Mouse (Mus musculus) ZHBTc4 (cell line): ENCODE measurements around the gene Peak1.
A peak's percentile ranks its signal among the peaks of the same experiment; 100 is the strongest.

ENCODE experiments used
- DNase-seq: peaks from one replicate; pipeline ENCODE4 v3.0.0-alpha.2; 2011; ENCODE audit warnings: low read depth, low spot score

The Peak1 gene

DNA sequence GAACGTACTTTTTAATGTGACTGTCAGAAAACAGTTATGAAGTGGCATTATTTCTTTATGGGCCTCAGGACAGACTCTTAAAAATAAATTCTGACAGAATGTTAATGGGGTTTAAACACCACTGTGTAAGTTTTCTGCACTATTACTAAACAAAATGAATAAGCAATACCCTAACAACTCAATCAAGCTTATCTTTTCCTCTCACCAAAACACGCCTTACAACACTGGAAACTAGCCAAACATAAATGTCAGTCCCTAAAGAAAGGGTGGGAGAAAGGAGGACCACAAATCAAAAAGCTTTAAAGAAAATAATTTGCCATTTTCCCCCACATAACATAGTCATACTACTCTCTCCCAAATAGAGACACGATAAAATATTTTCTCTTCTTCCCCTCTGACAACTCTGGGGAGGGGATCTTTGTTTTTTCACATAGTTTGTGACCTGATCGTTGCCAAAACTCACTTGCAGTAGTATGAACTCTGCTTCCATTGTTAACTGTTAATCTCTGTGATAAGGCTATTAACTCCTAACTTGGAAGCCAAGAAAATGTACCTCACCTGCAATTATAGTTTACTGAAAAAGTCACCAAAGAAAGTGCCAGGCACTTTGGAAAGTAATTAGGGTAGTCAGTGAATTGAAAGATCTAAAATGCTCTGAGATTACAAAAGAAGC lies 1.8 kb downstream of the Peak1 start:
- DNase-seq, result no peak

DNA sequence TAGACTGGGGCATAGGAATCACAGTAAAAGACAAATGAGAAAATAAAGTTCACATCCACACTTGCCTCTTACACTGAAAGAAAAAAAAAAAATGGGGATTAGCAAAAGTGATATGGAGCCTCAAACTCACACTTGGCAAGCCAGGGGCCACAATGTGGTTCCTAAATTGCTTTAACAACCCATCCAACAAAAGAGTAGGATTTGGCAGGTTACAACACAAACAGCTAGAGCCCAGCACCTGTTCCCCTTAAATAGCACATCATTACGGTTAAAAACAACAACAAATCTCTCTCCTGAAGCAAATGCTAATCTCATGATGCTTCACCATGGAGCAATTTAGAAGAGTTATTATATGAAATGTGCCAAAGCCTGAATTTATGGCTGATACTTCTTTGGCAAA lies 2.5 kb downstream of the Peak1 start:
- no peak for DNase-seq

DNA sequence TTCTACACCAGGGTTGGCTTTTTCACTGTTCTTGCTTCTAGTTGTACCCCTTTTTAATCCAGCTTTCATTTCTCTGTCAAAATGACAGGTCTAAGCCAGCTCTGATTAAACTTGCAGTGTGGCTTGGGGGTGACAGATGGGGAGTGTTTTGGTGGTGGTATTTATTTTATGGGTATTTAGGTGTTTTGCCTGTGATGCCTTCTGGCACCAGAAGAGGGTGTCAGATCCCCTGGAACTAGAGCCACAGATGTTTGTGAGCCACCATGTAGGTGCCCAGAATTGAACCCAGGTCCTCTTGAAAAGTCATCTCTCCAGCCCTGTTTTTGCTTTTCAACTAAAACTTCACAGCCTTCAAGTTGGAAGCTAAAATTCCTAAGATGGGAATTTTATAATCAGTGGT lies 3.5 kb downstream of the Peak1 start:
- peak; percentile 54 for DNase-seq

DNA sequence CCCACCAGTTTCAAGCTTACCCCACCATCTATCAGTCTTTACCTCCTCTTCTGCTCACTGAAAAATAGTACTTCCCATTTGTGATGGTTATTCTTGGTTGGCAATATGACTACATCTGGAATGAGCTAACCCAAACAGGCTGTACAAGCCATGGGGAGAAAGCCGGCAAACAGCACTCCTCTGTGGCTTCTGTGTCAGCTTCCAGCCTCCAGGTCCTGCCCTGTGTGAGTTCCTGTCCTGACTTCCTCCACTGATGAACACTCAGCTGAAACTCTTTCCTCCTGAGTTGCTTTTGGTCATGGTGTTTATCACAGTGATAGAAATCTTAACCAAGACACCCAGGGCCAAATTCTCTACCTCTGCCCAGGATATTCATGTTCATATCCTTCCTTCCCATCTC lies 5.2 kb downstream of the Peak1 start:
- no peak for DNase-seq

DNA sequence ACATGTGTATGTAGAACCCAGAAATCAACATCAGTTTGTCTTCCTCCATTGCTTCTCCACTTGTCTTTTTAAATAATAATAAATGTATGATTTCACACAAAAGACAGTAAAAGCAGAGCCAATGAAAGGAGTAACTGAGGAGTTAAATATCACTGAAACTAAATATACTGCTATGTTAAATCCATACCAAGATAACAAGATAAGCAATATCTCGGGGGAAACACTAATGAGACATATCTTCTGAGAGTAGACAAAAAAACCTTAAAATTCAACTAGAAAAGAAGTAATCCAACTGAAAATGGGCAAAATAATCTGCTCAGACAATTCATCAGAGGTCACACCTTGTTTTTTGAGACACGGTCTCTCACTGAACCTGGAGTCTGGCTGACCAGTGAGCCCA lies 7.9 kb downstream of the Peak1 start:
- DNase-seq, result no peak

DNA sequence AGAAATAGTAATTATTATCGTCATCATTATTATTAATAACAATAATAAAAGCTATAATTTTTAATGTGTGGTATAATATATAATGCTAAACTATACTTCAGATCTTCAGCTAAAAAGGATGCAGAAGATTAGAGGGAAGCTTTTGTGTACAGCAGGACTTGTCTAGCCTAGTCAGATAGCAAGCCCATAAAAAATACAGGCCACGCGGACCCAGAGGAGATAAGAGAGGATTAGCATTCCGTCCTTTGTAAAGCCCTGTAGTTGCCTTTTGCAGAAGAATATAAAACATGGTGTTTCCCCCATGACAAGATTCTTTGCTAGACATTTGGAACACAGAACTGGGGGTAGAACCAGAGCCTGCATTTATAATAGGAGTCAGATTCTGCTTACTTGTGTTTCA lies 13.2 kb downstream of the Peak1 start:
- DNase-seq, result no peak

DNA sequence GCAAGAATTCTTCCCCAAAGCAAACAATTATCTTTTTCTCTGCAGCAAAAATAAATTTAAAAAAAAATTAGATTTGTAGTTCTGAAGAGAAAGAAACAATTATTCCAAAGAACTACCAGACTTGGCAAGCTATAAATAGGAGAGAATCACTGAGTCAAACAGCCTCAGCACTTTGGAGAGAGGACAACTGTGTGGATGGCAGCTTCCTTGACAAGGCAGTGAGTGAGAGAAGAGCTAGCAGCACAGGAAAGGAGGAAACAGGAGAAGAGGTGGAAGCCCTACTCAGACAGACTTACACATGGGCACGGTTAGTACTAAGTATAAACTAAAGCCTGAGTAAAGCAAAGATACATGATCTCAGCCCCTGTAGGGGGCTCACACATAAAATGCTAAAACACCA lies 21.6 kb downstream of the Peak1 start:
- no peak for DNase-seq

DNA sequence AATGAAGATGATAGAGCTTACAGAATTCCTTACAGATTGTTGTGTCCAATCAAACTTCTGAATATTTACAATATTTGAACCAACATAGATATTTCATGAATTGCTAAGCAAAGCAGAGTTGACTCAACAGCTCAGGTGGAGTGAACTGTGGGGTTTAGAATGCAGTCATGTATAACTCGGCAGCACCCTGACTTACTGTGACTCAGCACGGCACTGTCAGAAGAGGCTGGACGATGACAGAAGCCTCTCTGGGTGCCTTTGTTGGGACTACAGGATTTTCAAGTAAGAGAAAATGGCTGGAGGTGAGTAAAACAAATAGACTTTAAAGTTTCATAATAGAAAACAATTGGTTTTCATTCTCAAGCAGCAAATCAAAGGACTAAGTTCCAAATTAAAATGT lies 25.0 kb downstream of the Peak1 start:
- no peak for DNase-seq

DNA sequence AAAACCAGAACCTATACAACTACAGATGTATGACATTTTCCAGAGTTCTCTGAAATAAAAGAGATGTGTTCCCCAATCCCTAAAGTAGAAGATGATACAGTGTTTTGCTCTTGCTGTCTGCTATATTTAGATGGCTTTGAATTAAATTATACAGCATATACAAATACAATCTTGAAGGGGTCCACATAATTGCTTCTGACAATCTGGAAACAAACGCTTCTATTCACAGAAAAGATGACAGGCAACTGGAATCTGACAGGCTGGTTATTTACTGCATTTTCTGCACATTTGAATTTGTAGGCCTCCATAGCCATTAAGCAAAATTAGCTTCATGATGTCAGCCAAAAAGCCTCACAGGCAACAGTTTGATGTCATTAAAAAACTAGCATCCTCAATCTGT lies 35.1 kb downstream of the Peak1 start:
- no peak for DNase-seq

DNA sequence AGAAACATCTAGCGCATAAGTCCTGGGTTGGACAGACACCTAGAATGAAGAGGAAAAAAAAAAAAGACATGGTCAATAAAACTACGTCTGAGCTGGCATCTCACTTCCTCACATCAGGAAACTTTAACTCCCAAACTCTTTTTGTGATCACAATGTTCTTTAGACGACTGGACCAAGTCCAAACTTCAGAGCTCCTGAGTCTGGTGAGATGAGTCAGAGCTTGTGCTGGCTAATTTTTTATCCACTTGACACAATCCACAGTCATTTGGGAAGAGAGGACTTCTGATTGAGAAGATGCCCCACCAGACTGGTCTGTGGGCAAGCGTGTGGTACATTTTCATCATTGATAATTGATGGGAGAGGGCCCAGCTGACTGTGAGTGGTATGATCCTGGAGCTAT lies 43.5 kb downstream of the Peak1 start:
- DNase-seq, result no peak

DNA sequence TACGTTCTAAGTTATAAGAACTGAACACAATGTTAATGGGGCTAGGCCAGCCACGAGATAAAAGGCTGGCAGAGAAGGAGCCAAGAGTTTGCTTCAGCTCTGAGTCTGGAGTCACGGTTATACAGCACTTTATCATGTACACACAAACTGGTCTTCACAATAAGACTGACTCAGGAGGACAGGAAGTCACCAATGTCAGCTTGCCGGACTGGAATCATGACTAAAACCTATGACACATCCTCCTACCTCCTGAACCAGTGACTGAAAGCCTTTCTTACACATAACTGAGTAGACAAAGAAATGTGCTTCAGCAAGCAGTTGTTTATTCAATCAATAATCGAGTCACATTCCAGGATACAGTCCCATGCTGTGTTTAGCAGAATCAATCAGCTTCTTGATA lies 47.2 kb downstream of the Peak1 start:
- DNase-seq, result no peak

DNA sequence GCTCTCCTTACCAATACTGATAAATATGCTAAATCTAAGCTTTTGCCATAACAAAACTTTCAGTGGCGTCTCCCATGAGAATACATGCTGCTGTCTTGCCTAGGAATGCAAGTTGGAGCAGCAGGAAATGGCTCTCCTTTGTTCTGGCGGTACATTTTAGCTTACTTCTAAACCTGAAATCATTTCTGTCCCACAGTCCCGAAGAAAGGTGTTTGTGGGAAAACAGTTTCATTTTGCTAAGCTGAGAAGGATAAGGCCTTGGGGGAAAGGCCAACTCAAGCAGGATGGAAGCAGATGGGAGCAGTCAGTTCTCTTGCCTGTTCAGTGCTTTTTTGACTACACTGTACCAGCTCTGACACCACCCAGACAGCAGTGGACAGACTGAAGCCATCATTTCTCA lies 49.1 kb downstream of the Peak1 start:
- DNase-seq, result peak; percentile 37

DNA sequence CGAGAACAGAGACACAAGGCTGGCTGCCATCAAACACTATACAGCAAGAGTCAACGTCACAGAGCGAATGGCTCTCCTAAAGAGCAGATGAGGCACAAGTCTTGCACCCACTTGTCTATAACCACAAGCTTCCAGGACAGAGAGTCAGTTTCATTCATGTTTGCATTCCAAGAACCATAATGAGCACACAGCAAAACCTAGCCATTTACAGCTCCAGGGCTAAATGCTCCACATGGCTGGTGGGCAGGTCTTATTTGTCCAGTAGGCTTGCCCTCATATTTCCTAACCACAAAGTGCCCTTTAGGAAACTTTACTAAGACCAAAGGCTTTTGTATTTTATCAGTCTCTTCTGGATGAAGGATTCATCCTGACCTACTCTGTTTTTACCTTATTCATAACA lies 54.6 kb downstream of the Peak1 start:
- no peak for DNase-seq

DNA sequence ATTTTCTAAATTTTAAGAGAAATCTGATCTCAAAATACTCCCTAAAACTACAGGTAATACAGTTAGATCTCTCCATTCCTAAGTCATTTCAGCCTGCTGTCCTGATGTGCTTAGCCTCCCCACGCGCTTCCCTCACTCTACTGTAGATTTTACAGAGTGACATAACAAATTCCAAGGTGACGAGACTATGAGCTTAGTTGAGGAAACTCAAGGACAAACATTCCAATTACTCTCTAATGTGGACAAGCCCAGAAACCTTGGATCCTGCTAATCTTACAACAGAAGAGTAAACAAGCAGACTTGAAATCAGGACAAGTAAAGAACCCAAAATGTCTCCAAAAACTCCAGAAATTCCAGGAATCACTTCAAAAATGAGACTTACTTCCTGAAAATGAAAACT lies 58.6 kb downstream of the Peak1 start:
- no peak for DNase-seq

DNA sequence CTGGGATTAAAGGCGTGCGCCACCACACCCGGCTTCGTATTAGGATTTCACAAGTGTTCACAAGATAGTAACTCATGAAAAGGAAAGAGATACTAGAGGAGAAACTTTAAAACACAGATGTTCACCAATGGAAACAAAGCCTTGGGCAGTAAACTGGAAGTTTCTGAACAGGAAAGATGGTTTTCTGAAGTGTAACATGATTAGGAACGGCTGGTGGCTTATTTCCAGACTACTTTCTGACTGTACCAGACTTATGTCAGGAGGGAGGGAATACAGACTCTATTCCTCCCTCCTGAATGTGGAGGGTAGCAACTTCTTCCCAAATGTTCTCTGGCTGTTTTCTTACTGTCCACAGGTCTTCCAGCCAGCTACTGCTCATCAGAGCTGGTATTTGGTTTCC lies 62.7 kb downstream of the Peak1 start:
- no peak for DNase-seq

DNA sequence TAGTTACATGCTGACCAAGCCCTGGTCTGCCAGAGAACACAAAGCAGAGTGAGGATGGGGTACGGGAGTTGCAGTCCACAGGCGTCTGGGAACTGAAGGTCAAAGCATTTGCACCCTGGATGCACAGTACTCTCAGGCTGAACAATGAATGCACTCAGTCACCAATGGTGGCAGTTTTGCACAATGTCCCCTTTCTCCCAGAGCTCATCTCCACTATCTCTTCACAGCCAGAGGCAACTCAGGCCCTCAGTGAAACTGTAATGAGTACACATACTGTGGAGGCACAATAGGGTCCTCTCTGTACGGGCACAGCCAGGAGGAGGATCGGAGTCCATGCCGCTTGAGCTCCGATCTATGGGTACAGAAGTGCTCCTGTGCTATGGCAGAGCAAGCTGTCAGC lies 71.5 kb downstream of the Peak1 start:
- DNase-seq, result no peak

DNA sequence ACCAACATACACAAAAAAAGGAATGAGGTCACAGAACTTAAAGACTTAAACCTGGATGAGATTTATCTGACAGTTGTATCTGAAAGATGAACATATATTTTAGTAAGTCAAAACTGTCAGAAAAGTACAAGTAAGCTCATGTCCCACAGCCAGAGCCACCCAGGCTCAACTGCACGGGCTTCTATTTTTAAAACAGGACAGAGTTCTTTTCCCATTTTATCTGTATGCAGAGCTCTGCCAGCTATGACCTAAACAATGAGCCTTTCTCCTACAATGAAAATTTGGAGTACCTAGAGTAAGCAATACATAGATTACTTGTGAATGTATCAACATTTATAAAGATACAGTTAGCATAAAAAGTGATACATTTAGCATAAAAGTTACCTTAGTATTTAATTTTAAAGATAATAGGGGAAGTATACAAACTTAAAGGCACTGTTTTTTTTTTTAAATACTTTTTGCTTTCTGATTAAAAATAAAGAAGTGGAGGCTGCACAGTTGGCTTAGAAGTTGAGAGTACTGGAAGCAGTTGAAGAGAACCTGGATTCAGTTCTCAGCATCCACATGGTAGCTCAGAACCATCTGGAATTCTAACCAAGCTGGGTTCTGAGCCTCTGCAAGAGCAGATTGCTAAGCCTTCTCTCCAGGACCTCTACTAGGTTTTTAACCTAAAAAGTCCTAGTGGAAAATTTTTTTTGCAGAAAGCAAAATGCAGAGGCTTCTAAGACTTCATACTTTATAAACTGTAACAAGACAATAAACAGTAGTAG lies 78.3 kb downstream of the Peak1 start:
- no peak for DNase-seq

DNA sequence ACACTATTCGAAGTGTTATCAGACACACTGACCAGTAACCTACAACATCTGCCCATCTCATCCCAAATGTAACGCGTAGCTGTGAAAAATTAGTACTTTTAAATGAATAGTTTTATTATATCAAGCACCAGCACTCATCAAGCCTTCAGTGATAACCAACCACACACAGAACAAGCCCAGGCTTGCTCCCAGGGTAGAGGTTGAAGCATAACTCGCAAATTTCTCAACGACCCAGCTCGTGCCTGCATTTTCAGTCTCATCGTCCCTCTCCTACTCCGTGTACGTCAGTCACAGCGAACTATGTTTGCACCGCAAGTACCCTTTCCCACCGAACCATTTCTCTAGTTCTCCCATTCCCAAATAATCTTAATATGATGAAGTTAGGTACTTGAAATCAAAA lies 83.5 kb downstream of the Peak1 start:
- no peak for DNase-seq

DNA sequence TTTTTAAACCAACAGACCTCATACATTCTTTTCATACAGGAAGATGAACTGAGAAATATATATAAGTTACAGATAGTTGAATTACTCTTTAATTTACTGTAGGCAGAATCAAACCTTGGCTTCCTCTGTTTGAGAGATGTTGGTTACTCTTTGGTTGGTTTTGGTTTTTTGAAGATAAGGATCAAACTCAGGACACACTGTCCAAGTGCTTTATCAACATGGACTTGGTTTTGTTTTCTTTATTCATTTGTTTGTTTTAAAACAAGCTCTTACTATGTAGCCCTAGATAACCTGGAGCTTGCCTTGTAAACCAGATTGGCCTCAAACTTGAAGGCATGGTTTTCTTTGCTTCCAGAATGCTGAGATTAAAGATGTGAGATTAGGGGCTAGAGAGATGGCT lies 85.1 kb downstream of the Peak1 start:
- DNase-seq, result no peak

DNA sequence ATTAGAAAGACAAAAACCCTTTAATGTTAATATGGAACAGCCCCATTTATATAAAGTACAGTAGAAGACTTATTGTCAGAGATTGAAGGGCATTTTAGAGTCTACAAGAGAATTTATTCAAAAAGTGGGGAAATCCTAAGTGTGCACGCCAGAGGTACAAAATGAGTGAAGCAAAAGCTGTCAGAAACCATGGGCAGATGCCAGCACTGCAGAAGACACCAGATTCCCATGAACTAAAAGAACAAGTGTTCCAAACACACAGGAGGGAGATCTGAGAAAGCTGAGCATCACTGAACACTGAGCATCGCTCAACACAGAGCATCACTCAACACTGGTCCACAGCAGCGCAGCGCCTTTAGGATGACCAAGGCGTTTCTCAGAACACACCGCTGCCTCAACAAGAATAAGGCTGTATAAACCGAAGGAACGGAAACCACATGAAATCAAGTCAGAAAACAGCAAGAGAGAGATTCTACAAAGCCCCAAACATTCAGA lies 91.3 kb downstream of the Peak1 start:
- no peak for DNase-seq

DNA sequence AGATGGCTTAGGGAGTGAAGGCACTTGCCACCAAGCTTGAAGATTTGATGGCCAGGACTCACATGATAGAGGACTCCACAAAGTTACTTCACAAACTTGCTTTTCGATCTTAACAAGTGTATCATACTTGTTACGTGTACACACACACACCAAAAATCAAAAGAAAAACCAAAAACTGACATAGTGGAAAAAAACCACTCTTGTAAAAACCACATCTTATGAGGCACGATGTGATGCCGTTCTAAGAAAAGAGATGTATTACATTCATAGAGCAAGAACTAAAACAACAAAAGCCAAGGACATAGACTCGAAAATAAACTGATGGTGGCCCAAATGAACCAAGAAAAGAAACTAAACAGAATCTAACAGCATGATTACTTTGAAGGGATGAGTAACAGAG lies 92.1 kb downstream of the Peak1 start:
- no peak for DNase-seq

DNA sequence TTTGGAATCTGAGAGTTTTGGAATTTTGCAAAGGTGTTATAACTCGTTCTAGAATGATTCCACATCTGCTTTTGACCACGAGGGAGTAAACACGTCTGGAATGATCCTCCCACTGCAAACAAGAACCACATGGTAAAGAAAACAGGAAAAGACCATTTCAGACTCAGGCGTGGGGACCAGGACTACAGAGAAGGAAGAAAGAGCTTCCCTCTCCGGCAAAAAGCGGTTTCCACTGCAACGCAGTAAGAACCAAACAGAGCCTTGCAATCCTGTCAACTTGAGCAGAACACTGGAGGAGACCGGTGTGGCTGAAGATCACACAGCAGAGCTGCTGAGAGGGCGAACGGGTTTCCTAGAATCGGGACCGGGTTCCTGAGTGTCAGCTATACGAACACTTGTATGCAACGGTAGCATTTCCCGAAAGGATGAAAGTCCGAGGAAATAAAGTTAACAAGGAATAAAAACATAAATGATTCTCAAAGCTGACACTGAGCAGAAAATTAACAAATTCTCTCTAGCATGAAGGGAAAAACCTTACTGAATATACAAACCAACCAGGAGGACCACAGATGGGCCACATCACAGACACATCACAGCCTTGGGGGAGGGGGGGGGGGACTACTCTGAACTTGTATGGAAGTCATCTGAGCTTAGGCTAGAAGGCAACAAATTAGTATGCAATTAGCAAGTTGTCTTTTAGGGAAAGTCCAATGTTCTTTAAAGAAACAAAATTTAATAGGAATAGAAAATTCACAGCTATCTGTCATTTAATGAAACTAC lies 93.1 kb downstream of the Peak1 start:
- peak; percentile 22 for DNase-seq

DNA sequence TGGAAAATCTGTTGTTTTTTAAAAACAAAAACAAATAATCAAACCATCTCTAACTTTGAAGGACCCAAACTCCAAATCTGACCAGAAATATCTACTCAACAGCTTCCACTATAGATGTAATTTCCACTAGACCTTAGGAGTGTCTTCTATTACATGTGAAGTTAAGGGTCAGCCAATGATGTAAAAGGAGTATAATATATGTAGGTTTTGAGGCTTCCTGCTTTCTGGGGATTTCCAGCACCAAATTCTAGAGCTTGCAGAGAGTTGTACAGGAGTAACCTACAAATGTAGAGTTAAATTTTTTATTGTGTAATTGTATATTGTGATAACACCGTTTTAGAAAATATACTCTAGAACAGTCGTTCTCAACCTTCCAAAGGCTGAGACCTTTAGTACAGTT lies 96.6 kb downstream of the Peak1 start:
- DNase-seq, result no peak
